Mouse (Mus musculus) bone marrow macrophage, adult 2 months (primary cell): ENCODE measurements at regions not wholly inside any gene's neighbourhood (a gene's known extent, or its start where the extent isn't known, plus 50 kb on each side); places are given as distances from the start of the nearest gene placed in this dataset.

Experiments used
- H3K27ac ChIP-seq: 2 replicates; pipeline ENCODE4 v1.5.1; 2012; ENCODE audit warnings: low read depth, low read length; ENCODE audit not compliant: insufficient read depth
- H3K4me1 ChIP-seq: 2 replicates; pipeline ENCODE4 v1.6.1; 2012; ENCODE audit warnings: low read length; ENCODE audit not compliant: control insufficient read depth, insufficient read depth
- H3K4me3 ChIP-seq: 2 replicates; pipeline ENCODE4 v1.5.1; 2012; ENCODE audit warnings: mild to moderate bottlenecking, low read length, moderate library complexity; ENCODE audit not compliant: insufficient read depth
- CTCF ChIP-seq: IDR thresholded peaks from 2 replicates; pipeline ENCODE4 v1.5.1; 2012; ENCODE audit warnings: low read depth, mild to moderate bottlenecking, low read length, moderate library complexity
- POLR2A ChIP-seq: IDR thresholded peaks from 2 replicates; pipeline ENCODE4 v1.6.1; 2012; ENCODE audit warnings: mild to moderate bottlenecking, low read depth, low read length, borderline replicate concordance

DNA sequence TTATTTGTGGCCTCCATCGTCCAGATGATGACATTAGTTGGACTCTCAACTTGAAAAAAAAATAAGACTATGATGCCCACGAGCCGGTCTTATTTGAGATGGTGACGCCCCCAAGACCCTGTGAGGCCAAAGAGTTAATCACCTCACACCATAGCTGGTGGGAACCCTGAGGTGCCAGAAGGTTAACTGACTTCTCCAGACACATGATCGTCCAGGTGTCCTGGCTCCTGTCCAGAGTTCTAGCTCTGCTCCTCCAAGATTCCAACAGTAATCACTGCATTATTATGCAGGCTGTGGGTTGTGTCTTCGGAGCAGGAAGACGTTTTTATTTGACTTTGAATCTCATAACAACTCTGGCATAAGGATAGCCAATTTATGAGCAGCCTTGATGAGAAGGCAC lies 490.7 kb downstream of the Adam3 start:
- H3K4me1 ChIP-seq, result no peaks in the 10 kb centered on the region
- TF ChIP-seq POLR2A (no peak), CTCF (no peak)
- H3K27ac ChIP-seq, result no peak overlapping the region
- no peak overlapping the region for H3K4me3 ChIP-seq

DNA sequence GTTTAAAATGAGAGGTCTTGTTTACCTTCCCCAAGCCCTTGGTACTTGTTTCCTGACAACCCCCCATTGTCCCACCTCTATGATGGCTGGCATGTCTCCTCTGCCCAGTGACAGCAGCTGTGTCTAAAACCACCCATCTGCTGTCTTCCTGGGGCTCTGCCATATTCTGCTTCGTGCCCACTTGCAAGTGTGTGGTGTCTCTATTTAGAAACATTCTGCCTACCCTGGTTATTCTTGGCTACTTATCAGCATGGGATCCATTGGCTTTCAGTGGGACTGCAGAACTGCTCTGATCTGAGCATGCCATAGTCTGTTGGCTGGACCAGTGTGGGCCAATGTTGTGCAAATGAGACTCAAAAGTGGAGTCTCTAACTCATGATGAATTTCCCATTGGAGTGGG lies 497.5 kb downstream of the Adam3 start:
- H3K4me1 ChIP-seq, result no peaks in the 10 kb centered on the region
- H3K4me3 ChIP-seq, result no peak overlapping the region
- no peak for TF ChIP-seq CTCF
- no peak for TF ChIP-seq POLR2A
- no peak overlapping the region for H3K27ac ChIP-seq

DNA sequence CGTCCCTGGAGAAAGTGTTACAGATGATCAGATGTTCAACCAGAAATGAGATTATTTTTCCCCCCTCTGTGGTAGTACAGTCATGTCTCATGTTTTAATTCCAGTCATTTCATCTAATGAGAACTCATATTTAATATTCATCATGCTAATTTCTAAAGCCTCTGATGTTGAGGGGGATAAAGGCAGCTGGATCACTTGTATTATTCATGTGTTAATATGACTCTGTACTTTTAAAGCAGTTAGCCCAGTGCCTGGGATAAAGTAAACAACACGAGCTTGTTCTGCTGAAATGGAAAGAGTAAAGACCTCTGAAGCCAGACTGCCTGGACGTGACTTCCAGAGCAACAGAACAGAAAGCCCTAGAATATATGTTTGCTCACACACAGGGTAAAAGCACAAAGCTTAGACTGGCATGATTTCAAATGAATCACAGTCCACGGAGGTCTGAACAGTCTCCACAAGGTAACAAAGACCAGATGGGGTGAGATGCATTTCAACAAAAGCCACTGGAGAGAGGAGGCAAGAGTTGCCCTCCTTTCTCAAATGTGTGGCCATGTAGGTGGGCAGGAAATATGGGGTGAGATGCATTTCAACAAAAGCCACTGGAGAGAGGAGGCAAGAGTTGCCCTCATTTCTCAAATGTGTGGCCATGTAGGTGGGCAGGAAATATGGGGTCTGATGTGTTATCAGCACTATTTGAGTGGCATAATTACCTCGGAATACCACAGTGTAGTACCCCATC lies 498.1 kb downstream of the Adam3 start:
- Histone ChIP-seq H3K27ac (no peak overlapping the region), H3K4me3 (no peak overlapping the region), H3K4me1 (no peaks in the 10 kb centered on the region)
- no peak for TF ChIP-seq POLR2A
- no peak for TF ChIP-seq CTCF

DNA sequence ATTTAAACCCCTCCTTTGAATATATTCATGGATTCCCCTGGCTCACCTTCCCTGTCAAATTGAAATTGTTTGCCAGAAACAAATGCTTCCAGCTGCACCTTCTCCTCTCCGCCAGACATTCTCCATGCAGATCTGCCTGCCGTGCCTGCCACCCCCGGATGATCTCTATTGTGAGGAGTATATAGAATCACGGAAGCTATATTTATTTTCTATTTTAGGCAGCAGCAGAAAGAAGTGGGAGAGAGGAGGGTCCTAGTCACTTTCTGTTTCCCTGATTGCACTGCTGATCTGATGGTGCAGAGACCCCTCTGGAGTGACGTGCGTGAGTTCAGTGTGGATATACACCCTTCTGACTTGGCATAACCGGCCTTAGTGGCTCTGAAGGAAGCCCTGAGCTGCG lies 505.4 kb downstream of the Adam3 start:
- TF ChIP-seq POLR2A (no peak), CTCF (no peak)
- no peak overlapping the region for H3K27ac ChIP-seq
- no peak overlapping the region for H3K4me3 ChIP-seq
- no peaks in the 10 kb centered on the region for H3K4me1 ChIP-seq

DNA sequence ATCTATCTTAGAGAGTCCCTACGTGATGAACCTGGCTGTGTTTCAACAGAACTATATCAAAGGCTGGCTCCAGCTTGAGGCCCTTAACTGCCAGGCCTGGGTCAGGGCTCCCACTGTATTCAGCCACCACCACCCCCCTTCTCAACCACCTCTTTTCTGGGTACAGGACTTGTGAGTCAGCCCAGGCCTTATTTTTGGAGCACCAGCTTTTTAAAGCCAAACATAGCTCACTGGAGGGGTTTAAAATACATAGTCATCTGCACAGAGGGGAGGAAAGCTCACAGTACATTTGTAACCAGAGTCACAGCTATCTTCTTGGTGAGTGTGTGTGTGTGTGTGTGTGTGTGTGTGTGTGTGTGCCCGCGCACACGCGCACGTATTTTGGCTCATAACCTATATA lies 509.0 kb downstream of the Adam3 start:
- no peak overlapping the region for H3K4me3 ChIP-seq
- H3K4me1 ChIP-seq, result no peaks in the 10 kb centered on the region
- no peak overlapping the region for H3K27ac ChIP-seq
- no peak for TF ChIP-seq CTCF
- TF ChIP-seq POLR2A, result no peak

DNA sequence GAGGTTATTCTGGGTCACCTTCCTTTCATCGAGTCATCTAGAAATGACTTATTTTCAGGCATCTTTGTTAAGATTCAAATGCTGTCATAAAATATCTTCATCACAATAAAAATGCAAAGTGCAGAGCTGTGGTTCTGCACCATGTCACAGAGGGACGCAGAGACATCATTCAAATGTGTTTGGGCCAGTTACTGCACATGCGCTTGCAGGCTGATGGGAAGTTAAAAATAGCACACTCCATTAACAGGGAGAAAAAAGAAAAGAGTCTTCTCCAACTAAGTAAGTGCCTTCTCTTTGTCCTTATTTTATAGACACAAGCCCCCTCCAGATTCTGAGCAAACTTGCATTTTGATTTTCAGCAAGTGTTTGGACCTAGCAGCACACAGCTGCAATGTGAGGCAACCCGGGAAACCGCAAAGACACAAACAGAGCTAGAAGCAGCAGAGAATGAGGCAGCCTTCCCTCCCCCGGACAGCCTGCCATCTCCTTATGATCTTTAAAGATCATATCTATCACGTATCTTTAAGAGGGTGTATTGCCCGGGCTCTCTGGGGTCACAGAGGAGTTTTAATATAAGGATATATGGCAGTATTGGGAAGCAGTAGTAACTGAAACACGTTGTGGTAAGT lies 510.0 kb downstream of the Adam3 start:
- no peaks in the 10 kb centered on the region for H3K4me1 ChIP-seq
- TF ChIP-seq CTCF, result no peak
- TF ChIP-seq POLR2A, result no peak
- H3K27ac ChIP-seq, result no peak overlapping the region
- H3K4me3 ChIP-seq, result no peak overlapping the region

DNA sequence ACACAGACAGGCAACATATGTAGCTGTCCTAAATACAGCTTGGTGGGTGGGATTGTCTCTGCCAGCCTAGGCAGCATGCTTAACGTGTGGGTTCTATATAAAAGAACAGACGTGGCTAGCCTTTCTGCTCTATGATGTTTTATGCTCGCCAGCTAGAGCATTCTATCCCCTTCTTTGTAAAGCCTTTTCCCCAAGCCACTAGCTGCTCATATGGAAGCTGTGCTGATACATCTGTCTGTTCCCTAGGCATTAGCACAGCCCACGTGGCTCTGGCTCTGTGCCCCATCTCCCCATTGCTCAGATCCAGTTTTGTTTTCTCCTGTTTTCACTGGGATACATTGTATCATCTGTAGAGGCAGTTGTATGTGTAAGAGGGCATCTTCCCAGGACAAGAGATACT lies 511.3 kb downstream of the Adam3 start:
- H3K27ac ChIP-seq, result no peak overlapping the region
- H3K4me3 ChIP-seq, result no peak overlapping the region
- H3K4me1 ChIP-seq, result no peaks in the 10 kb centered on the region
- TF ChIP-seq POLR2A (no peak), CTCF (no peak)

DNA sequence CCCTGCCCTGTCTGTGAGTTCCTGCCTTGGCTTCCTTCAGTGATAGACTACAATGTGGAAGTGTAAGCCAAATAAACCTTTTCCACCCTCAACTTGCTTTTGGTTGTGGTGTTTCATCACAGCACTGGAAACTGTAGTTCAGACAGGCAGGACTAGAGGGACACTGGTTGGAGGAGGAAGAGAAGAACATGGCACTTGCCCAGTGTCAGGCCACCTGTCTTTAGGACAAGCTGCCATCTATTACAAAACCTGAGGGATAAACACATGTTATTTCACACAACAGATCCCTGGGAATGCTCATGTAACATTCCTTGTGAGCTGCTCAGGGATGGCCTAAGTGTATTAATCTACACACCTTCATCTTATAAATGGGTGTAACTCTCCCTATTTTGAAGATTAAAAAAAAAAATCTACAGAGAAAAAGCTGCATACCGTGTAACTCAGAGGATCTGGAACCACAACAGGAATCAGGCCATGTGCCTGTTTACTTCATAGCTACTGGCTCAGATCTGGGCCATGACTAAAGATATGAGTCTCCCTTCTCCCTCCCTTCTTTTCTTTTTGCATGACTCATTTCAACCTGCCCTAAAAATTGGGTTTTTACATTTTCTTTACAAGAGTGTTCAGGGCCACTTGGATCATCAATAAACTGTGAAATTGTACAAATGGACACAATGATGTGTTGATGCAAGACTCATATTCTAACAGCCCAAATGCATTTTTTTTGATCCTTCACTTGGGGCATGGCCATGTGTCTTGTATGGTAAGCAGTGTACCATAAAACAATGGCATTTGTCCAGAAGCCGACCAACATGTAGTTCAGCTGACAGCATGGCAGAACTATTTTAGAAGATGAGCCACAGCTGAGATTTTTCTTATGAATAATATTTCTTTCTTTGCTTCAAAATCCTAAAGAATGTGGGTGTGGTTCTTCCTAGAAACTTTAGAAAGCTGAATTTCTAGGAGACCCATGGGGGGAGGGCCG lies 513.1 kb downstream of the Adam3 start:
- Histone ChIP-seq H3K4me1 (no peaks in the 10 kb centered on the region), H3K27ac (no peak overlapping the region), H3K4me3 (no peak overlapping the region)
- TF ChIP-seq POLR2A (no peak), CTCF (no peak)

DNA sequence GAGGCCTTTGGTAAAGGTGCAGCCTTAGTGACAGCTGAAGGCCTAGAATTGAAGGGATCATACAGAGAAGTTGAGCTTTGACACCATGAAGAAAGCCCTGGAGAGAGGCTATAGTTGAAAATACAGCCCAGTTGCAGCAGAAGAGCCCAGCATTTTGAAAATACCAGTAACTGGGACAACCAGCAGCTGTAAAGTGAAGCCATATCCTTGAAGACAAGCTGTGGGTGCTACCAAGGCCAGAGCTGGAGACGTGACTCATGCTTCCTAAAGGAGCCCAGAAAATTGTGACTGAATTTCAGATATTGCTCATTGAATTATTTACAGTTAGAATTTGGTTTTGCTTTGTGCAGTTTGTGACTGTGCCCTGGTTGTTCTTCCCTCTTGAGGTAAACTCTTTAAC lies 514.6 kb downstream of the Adam3 start:
- TF ChIP-seq POLR2A, result no peak
- no peak for TF ChIP-seq CTCF
- no peaks in the 10 kb centered on the region for H3K4me1 ChIP-seq
- H3K4me3 ChIP-seq, result no peak overlapping the region
- no peak overlapping the region for H3K27ac ChIP-seq
